Mouse (Mus musculus) lung, embryonic 14.5 days (tissue): Measurements from ENCODE around the gene E030018B13Rik. TPM values are rescaled to one million over a fixed set of nuclear protein-coding genes. Genes with fewer than 3 reads are reported as not detected.

Source experiments
- ATAC-seq: fragments of 200-750 bp; cut with Nextera tagmentation; 2 replicates; pipeline ENCODE4 v1.8.0; 2017; ENCODE audit warnings: mild to moderate bottlenecking, moderate TSS enrichment, moderate library complexity; ENCODE audit not compliant: insufficient read depth
- DNase-seq: peaks from one replicate; pipeline ENCODE4 v3.0.0-alpha.2; 2015
- H3K27ac ChIP-seq: fragments of 300-500 bp; sonication (generic); 2 replicates; pipeline ENCODE4 v1.5.1; 2014; ENCODE audit warnings: low read depth, mild to moderate bottlenecking, moderate library complexity
- H3K27me3 ChIP-seq: fragments of 300-500 bp; sonication (generic); 2 replicates; pipeline ENCODE4 v1.6.1; 2014; ENCODE audit warnings: low read length, control low read depth; ENCODE audit not compliant: insufficient read depth
- H3K36me3 ChIP-seq: fragments of 300-500 bp; sonication (generic); 2 replicates; pipeline ENCODE4 v1.6.1; 2014; ENCODE audit warnings: control low read depth; ENCODE audit not compliant: insufficient read depth
- H3K4me1 ChIP-seq: fragments of 300-500 bp; sonication (generic); 2 replicates; pipeline ENCODE4 v1.6.1; 2014; ENCODE audit warnings: antibody characterized with exemption, control low read depth; ENCODE audit not compliant: insufficient read depth
- H3K4me2 ChIP-seq: fragments of 300-500 bp; sonication (generic); 2 replicates; pipeline ENCODE4 v1.6.1; 2014; ENCODE audit warnings: mild to moderate bottlenecking
- H3K4me3 ChIP-seq: fragments of 300-500 bp; sonication (generic); 2 replicates; pipeline ENCODE4 v1.5.1; 2014; ENCODE audit warnings: low read depth, low read length
- H3K9ac ChIP-seq: fragments of 300-500 bp; sonication (generic); 2 replicates; pipeline ENCODE4 v1.6.1; 2014
- H3K9me3 ChIP-seq: fragments of 300-500 bp; sonication (generic); 2 replicates; pipeline ENCODE4 v1.6.1; 2016; ENCODE audit warnings: low read depth, low read length, control low read depth
- CTCF ChIP-seq: IDR thresholded peaks from 2 replicates; pipeline ENCODE4 v1.5.1; 2016; ENCODE audit warnings: antibody characterized with exemption, low read depth
- WGBS: fragments of 180-500 bp; shearing (Covaris S2); extraction: QIAGEN DNeasy Blood & Tissue Kit; methylation state at CpG from one replicate; pipeline ENCODE4 v1.1.7; 2014; 5-methylcytosine and 5-hydroxymethylcytosine counted together
- polyA plus RNA-seq: library from polyadenylated mRNA; unstranded; fragments of >200 nt; fragmentation: Nextera tagmentation; extraction: Ambion mirVana; gene quantifications from 2 replicates; pipeline ENCODE4 v1.2.1, GENCODE M21; 2014

E030018B13Rik gene
- polyA plus RNA-seq, 1 experiment from 2014 or later = 0.18 TPM

GRCm38 (mm10) chr7:63897655-63898054, 19.0 kb upstream of the E030018B13Rik start:
- no peak overlapping the region for H3K4me3 ChIP-seq
- 25% methylated on average over 3 of the region's 3 CpGs for WGBS
- ATAC-seq = no peak
- no peaks in the 10 kb centered on the region for H3K27me3 ChIP-seq
- no peak for DNase-seq
- H3K4me1 ChIP-seq = peaks cover 14% of the 10 kb centered on the region
- no peak overlapping the region; the same call in 1 of the 2 replicates for H3K27ac ChIP-seq
- peak overlapping the region; percentile 55; the same call in 1 of the 2 replicates for H3K9ac ChIP-seq
- H3K36me3 ChIP-seq = no peaks in the 10 kb centered on the region
- no peaks in the 10 kb centered on the region for H3K9me3 ChIP-seq
- TF ChIP-seq CTCF = no peak
- H3K4me2 ChIP-seq = peak overlapping the region; percentile 75

DNA sequence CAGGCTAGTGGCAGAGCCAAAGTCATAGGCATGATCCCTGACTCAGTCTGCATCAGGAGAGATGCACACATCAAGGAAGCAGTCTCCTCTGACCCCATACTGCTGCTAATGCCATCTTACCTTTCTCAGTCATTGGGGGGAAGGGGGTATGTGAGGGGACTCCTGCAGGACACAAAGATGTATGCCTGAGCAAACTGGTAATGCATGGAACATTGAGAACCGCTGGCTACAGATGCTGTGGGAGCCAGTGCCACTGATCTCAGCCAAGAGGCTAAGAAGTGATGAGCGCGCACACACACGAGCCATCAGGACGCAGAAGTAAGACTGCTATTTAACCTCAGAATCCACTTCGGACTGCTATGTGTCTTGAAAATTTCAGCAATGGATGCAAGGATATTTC, 18.5 kb upstream of the E030018B13Rik start:
- H3K27ac ChIP-seq = no peak overlapping the region
- WGBS = 84% methylated on average over 6 of the region's 6 CpGs

DNA sequence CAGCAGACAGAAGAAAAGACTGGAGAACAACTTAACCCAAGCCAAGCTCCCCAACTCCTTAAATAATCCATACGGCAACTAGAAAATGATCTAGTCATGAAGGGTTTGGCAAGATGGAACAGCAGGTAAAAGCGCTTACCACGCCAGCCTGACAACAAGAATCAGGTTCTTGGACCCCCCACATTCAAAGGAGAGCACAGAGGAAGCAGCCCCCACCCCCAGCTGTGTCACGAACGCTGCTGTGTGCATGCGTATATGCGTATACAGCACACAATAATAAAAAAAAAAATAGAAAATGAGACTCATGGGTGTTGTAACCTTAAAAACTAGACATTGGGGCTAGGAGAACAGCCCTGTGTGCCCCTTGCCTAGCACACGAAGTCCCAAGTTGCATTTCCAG, 16.7 kb upstream of the E030018B13Rik start:
- H3K27ac ChIP-seq = no peak overlapping the region
- H3K4me3 ChIP-seq = no peak overlapping the region
- no peak overlapping the region for H3K9ac ChIP-seq
- TF ChIP-seq CTCF = no peak
- no peaks in the 10 kb centered on the region for H3K36me3 ChIP-seq
- H3K27me3 ChIP-seq = no peaks in the 10 kb centered on the region
- peaks cover 19% of the 10 kb centered on the region for H3K4me1 ChIP-seq
- H3K9me3 ChIP-seq = no peaks in the 10 kb centered on the region
- no peak for DNase-seq
- H3K4me2 ChIP-seq = no peak overlapping the region
- 88% methylated on average over 8 of the region's 8 CpGs for WGBS
- no peak for ATAC-seq

More for the DNA sequence above, 18.5 kb upstream of the E030018B13Rik start:
- ATAC-seq = no peak
- no peak for TF ChIP-seq CTCF
- peaks cover 18% of the 10 kb centered on the region for H3K4me1 ChIP-seq
- H3K27me3 ChIP-seq = no peaks in the 10 kb centered on the region
- no peak overlapping the region for H3K9ac ChIP-seq
- no peaks in the 10 kb centered on the region for H3K36me3 ChIP-seq
- H3K9me3 ChIP-seq = no peaks in the 10 kb centered on the region
- H3K4me2 ChIP-seq = no peak overlapping the region
- H3K4me3 ChIP-seq = no peak overlapping the region
- no peak for DNase-seq

DNA sequence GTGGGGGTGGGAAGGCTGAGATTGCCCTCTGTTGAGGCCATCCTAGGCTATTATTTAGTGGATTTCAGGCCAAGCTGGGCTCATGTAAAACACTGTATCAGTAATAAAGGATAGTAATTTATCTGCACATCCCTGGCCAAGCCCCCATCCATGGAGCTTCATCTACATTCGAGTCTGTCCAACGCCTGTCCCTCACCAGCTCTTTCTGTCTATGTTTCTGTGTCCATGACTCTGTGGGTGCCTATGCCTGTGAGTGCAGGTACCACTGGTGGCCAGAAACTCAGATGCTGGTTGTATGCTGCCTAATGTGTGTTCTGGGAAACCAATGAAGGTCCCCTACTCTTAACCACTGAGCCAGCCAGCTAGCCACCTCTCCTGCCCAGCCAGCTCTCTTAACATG, 16.2 kb upstream of the E030018B13Rik start:
- Histone ChIP-seq H3K4me2 (no peak overlapping the region), H3K9me3 (no peaks in the 10 kb centered on the region), H3K27me3 (no peaks in the 10 kb centered on the region), H3K4me3 (no peak overlapping the region), H3K27ac (no peak overlapping the region), H3K9ac (no peak overlapping the region), H3K36me3 (no peaks in the 10 kb centered on the region), H3K4me1 (peaks cover 19% of the 10 kb centered on the region)
- TF ChIP-seq CTCF = no peak
- WGBS = 81% methylated on average over 2 of the region's 2 CpGs
- DNase-seq (no peak), ATAC-seq (no peak)

- Histone ChIP-seq H3K27me3 (no peaks in the 10 kb centered on the region), H3K27ac (no peak overlapping the region), H3K9me3 (no peaks in the 10 kb centered on the region), H3K4me1 (peaks cover 19% of the 10 kb centered on the region), H3K36me3 (no peaks in the 10 kb centered on the region), H3K9ac (no peak overlapping the region), H3K4me2 (no peak overlapping the region), H3K4me3 (no peak overlapping the region)
- DNase-seq (no peak), ATAC-seq (no peak)
- 70% methylated on average over 11 of the region's 11 CpGs for WGBS
- no peak for TF ChIP-seq CTCF
Observed at GRCm38 (mm10) chr7:63901346-63901745, 15.3 kb upstream of the E030018B13Rik start.

DNA sequence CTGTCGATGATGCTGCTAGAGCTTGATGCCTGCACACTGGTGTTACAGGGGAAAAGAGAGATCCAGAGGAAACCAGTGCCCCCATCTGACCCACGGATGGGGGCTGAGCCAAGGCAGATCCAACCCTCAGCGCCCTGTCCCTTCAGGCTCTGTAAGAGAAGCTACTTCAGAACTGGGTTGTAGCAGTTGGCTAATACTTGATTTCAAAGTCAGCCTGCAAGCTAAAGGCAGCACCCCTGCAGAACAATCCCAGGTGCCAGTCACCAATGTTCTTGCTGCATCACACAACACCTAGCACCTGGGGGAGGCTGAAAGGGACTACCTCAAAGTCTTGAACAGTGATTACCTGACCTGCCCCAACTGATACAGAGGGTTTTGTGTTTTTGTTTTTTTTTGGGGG, 14.7 kb upstream of the E030018B13Rik start:
- TF ChIP-seq CTCF = no peak
- Histone ChIP-seq H3K27ac (no peak overlapping the region), H3K36me3 (no peaks in the 10 kb centered on the region), H3K9me3 (no peaks in the 10 kb centered on the region), H3K4me2 (no peak overlapping the region), H3K4me3 (no peak overlapping the region), H3K4me1 (peaks cover 14% of the 10 kb centered on the region), H3K9ac (no peak overlapping the region), H3K27me3 (no peaks in the 10 kb centered on the region)
- no peak for ATAC-seq
- no peak for DNase-seq
- WGBS = 62% methylated on average over 3 of the region's 3 CpGs

- Histone ChIP-seq H3K4me2 (no peak overlapping the region), H3K9me3 (no peaks in the 10 kb centered on the region), H3K27ac (no peak overlapping the region), H3K4me1 (peaks cover 7% of the 10 kb centered on the region; the same call in 1 of the 2 replicates), H3K36me3 (no peaks in the 10 kb centered on the region), H3K27me3 (no peaks in the 10 kb centered on the region), H3K4me3 (no peak overlapping the region), H3K9ac (no peak overlapping the region)
- ATAC-seq (no peak), DNase-seq (no peak)
- TF ChIP-seq CTCF = no peak
- 41% methylated on average over 3 of the region's 3 CpGs for WGBS
Observed at GRCm38 (mm10) chr7:63902604-63903210, 13.9 kb upstream of the E030018B13Rik start.
